Mouse (Mus musculus) midbrain, postnatal 0 days (tissue): ENCODE results near the gene Lypla2. TPM values are rescaled to one million over a fixed set of nuclear protein-coding genes. Genes with fewer than 3 reads are reported as not detected.
A peak's percentile ranks its signal among the peaks of the same experiment; 100 is the strongest.

Experiments used
- ATAC-seq: fragments of 200-750 bp; cut with Nextera tagmentation; 2 replicates; pipeline ENCODE4 v1.8.0; 2017; ENCODE audit warnings: moderate number of reproducible peaks, mild to moderate bottlenecking, moderate TSS enrichment, moderate library complexity; ENCODE audit not compliant: low FRiP score
- DNase-seq: peaks from one replicate; pipeline ENCODE4 v3.0.0-alpha.2; 2015; ENCODE audit warnings: low spot score
- H3K27ac ChIP-seq: fragments of 300-500 bp; sonication (generic); 2 replicates; pipeline ENCODE4 v1.5.1; 2014; ENCODE audit warnings: low read depth, mild to moderate bottlenecking, low read length, mixed read lengths
- H3K27me3 ChIP-seq: fragments of 300-500 bp; sonication (generic); 2 replicates; pipeline ENCODE4 v1.6.1; 2014; ENCODE audit warnings: low read length, control low read depth, mixed read lengths; ENCODE audit not compliant: insufficient read depth
- H3K36me3 ChIP-seq: fragments of 300-500 bp; sonication (generic); 2 replicates; pipeline ENCODE4 v1.6.1; 2014; ENCODE audit warnings: low read length, control low read depth, mixed read lengths; ENCODE audit not compliant: insufficient read depth
- H3K4me1 ChIP-seq: fragments of 300-500 bp; sonication (generic); 2 replicates; pipeline ENCODE4 v1.6.1; 2014; ENCODE audit warnings: mild to moderate bottlenecking, control low read depth, antibody characterized with exemption, low read length, mixed read lengths; ENCODE audit not compliant: insufficient read depth
- H3K4me2 ChIP-seq: fragments of 300-500 bp; sonication (generic); 2 replicates; pipeline ENCODE4 v1.6.1; 2014; ENCODE audit warnings: low read depth, mild to moderate bottlenecking, low read length, mixed read lengths; ENCODE audit not compliant: poor library complexity, severe bottlenecking
- H3K4me3 ChIP-seq: fragments of 300-500 bp; sonication (generic); 2 replicates; pipeline ENCODE4 v1.5.1; 2014; ENCODE audit warnings: low read depth, mild to moderate bottlenecking, low read length, moderate library complexity
- H3K9ac ChIP-seq: fragments of 300-500 bp; sonication (generic); replicated peaks from 2 replicates; pipeline ENCODE4 v1.6.1; 2014; ENCODE audit warnings: mild to moderate bottlenecking, low read length, moderate library complexity, mixed read lengths; ENCODE audit not compliant: poor library complexity, severe bottlenecking
- H3K9me3 ChIP-seq: fragments of 300-500 bp; sonication (generic); 2 replicates; pipeline ENCODE4 v1.6.1; 2016; ENCODE audit warnings: low read length, control low read depth
- CTCF ChIP-seq: IDR thresholded peaks from 2 replicates; pipeline ENCODE4 v1.5.1; 2016; ENCODE audit warnings: antibody characterized with exemption, mild to moderate bottlenecking
- WGBS: fragments of 180-500 bp; shearing (Covaris S2); extraction: QIAGEN DNeasy Blood & Tissue Kit; methylation state at CpG from one replicate; pipeline ENCODE4 v1.1.7; 2014; 5-methylcytosine and 5-hydroxymethylcytosine counted together
- polyA plus RNA-seq: library from polyadenylated mRNA; unstranded; fragments of >200 nt; fragmentation: Nextera tagmentation; extraction: Ambion mirVana; gene quantifications from 2 replicates; pipeline ENCODE4 v1.2.1, GENCODE M21; 2015
- total RNA-seq: library from RNA; depleted of rRNA; stranded (reverse); fragments of >200 nt; gene quantifications from 2 replicates; pipeline ENCODE4 v1.2.3, GENCODE M21; 2014; rRNA removed

Gene Lypla2
- total and polyA plus RNA-seq, 2 experiments from 2014 or later, result 182 to 212 TPM

- Histone ChIP-seq H3K36me3 (peaks cover 7% of the 10 kb centered on the region; the same call in 1 of the 2 replicates), H3K27me3 (no peaks in the 10 kb centered on the region), H3K27ac (peak within 1 kb of the TSS; percentile 75), H3K4me3 (peak within 1 kb of the TSS; percentile 57), H3K4me2 (peak within 1 kb of the TSS; percentile 87), H3K9ac (peak within 1 kb of the TSS; percentile 78), H3K4me1 (peaks cover 5% of the 10 kb centered on the region; the same call in 1 of the 2 replicates), H3K9me3 (no peaks in the 10 kb centered on the region)
- ATAC-seq, result peak; percentile 98
- peak; percentile 85 for TF ChIP-seq CTCF
- 1% methylated on average over 60 of the region's 60 CpGs for WGBS
- peak; percentile 98 for DNase-seq
Observed at GRCm38 (mm10) chr4:135920304-135921241, 51.9 kb downstream of the Lypla2 start, which contains the start of gene Fuca1. Gene Fuca1 (plus strand): TSS chr4:135920735.

- WGBS, result 93% methylated on average over 3 of the region's 3 CpGs
- no peak for DNase-seq
- Histone ChIP-seq H3K4me3 (no peak overlapping the region), H3K9me3 (no peaks in the 10 kb centered on the region), H3K36me3 (0 out of 2 replicates have a peak, but pooled peaks cover 4% of the 10 kb centered on the region), H3K27ac (no peak overlapping the region), H3K27me3 (no peaks in the 10 kb centered on the region), H3K4me2 (no peak overlapping the region), H3K9ac (no peak overlapping the region), H3K4me1 (peaks cover 5% of the 10 kb centered on the region; the same call in 1 of the 2 replicates)
- no peak for TF ChIP-seq CTCF
- ATAC-seq, result no peak
Observed at GRCm38 (mm10) chr4:135919280-135919639, 53.2 kb downstream of the Lypla2 start.

GRCm38 (mm10) chr4:135918635-135919279 is 53.7 kb downstream of the Lypla2 start:
- no peak overlapping the region for H3K27ac ChIP-seq
- 87% methylated on average over 13 of the region's 13 CpGs for WGBS
- H3K9me3 ChIP-seq, result no peaks in the 10 kb centered on the region
- no peak overlapping the region for H3K9ac ChIP-seq
- TF ChIP-seq CTCF, result no peak
- DNase-seq, result no peak
- no peaks in the 10 kb centered on the region for H3K27me3 ChIP-seq
- H3K4me2 ChIP-seq, result no peak overlapping the region
- H3K4me3 ChIP-seq, result no peak overlapping the region
- ATAC-seq, result no peak
- H3K36me3 ChIP-seq, result 0 out of 2 replicates have a peak, but pooled peaks cover 4% of the 10 kb centered on the region
- peaks cover 5% of the 10 kb centered on the region; the same call in 1 of the 2 replicates for H3K4me1 ChIP-seq

Other genes starting within 250 kb of the Lypla2 start
- gene Il22ra1, start 244.5 kb downstream of the Lypla2 start, total RNA-seq, result 0.11 TPM in 1 of 2 replicates, not detected in the other
- not detected in 2 replicates for gene Il22ra1, start 244.5 kb downstream of the Lypla2 start, polyA plus RNA-seq
- 0.60 and 0.99 TPM in 2 replicates for gene Myom3, start 212.9 kb downstream of the Lypla2 start, total RNA-seq
- 1.4 and 1.6 TPM in 2 replicates for gene Myom3, start 212.9 kb downstream of the Lypla2 start, polyA plus RNA-seq
- gene Srsf10, start 116.9 kb downstream of the Lypla2 start, total RNA-seq, result 66.6 and 92.7 TPM in 2 replicates
- 134 and 155 TPM in 2 replicates for gene Srsf10, start 116.9 kb downstream of the Lypla2 start, polyA plus RNA-seq
- gene Pnrc2, start 98.8 kb downstream of the Lypla2 start, total RNA-seq, result 52.6 and 64.4 TPM in 2 replicates
- gene Pnrc2, start 98.8 kb downstream of the Lypla2 start, polyA plus RNA-seq, result 67.6 and 72.6 TPM in 2 replicates
- 0.19 and 0.55 TPM in 2 replicates for gene Cnr2, start 77.2 kb downstream of the Lypla2 start, total RNA-seq
- 0.04 and 0.17 TPM in 2 replicates for gene Cnr2, start 77.2 kb downstream of the Lypla2 start, polyA plus RNA-seq
- gene Fuca1, start 51.9 kb downstream of the Lypla2 start, total RNA-seq, result 37.8 and 38.8 TPM in 2 replicates
- gene Fuca1, start 51.9 kb downstream of the Lypla2 start, polyA plus RNA-seq, result 92.7 and 93.7 TPM in 2 replicates
- gene Hmgcl, start 26.2 kb downstream of the Lypla2 start, total RNA-seq, result 26.9 and 33.0 TPM in 2 replicates
- gene Hmgcl, start 26.2 kb downstream of the Lypla2 start, polyA plus RNA-seq, result 54.1 and 58.9 TPM in 2 replicates
- 33.5 and 47.5 TPM in 2 replicates for gene Gale, start 8.9 kb downstream of the Lypla2 start, total RNA-seq
- gene Gale, start 8.9 kb downstream of the Lypla2 start, polyA plus RNA-seq, result 36.7 and 41.6 TPM in 2 replicates
- 61.6 and 67.9 TPM in 2 replicates for gene Pithd1, start 14.6 kb upstream of the Lypla2 start, total RNA-seq
- 90.5 and 101 TPM in 2 replicates for gene Pithd1, start 14.6 kb upstream of the Lypla2 start, polyA plus RNA-seq
- 23.3 and 27.7 TPM in 2 replicates for gene Eloa, start 49.1 kb upstream of the Lypla2 start, total RNA-seq
- 19.0 and 19.3 TPM in 2 replicates for gene Eloa, start 49.1 kb upstream of the Lypla2 start, polyA plus RNA-seq
- gene Rpl11, start 80.8 kb upstream of the Lypla2 start, total RNA-seq, result 601 and 1,077 TPM in 2 replicates
- 273 and 275 TPM in 2 replicates for gene Rpl11, start 80.8 kb upstream of the Lypla2 start, polyA plus RNA-seq
- gene Id3, start 170.9 kb upstream of the Lypla2 start, total RNA-seq, result 121 and 208 TPM in 2 replicates
- 148 and 156 TPM in 2 replicates for gene Id3, start 170.9 kb upstream of the Lypla2 start, polyA plus RNA-seq
- gene E2f2, start 199.8 kb upstream of the Lypla2 start, total RNA-seq, result 1.1 and 2.0 TPM in 2 replicates
- gene E2f2, start 199.8 kb upstream of the Lypla2 start, polyA plus RNA-seq, result 0.46 and 0.50 TPM in 2 replicates
- 5.9 and 7.6 TPM in 2 replicates for gene Asap3, start 233.7 kb upstream of the Lypla2 start, total RNA-seq
- gene Asap3, start 233.7 kb upstream of the Lypla2 start, polyA plus RNA-seq, result 3.7 and 4.1 TPM in 2 replicates